Mouse (Mus musculus) ES-E14 (cell line): ENCODE data around the gene Megf11.

Experiments used
- MAFK ChIP-seq: IDR thresholded peaks from 2 replicates; pipeline ENCODE4 v1.6.1; 2014; ENCODE audit warnings: mild to moderate bottlenecking, low read depth, low read length, inconsistent platforms; ENCODE audit not compliant: insufficient read depth
- ZC3H11A ChIP-seq: IDR thresholded peaks from 2 replicates; pipeline ENCODE4 v1.6.1; 2012; ENCODE audit warnings: low read depth, mild to moderate bottlenecking, inconsistent platforms, low read length, borderline replicate concordance

GRCm38 (mm10) chr9:64369871-64370270, 15.6 kb upstream of the Megf11 start:
- no peak for TF ChIP-seq MAFK
- no peak for TF ChIP-seq ZC3H11A
